Mouse (Mus musculus): Measurements from ENCODE around the gene Ogt. TPM values are rescaled to one million over a fixed set of nuclear protein-coding genes. Genes with fewer than 3 reads are reported as not detected.

The Ogt gene
- 114 and 173 TPM in 2 replicates for total RNA-seq (2017)

GRCm38 (mm10) chrX:101639741-101640166 lies at the start of gene Ogt:
Ogt (plus strand) TSS chrX:101640060.
- ATAC-seq (replicated peaks in 1 of 2; ENCODE audit: insufficient read depth in 1 of 2, low FRiP score in 2 of 2, low TSS enrichment in 1 of 2, low read depth in 1 of 2, poor library complexity in 2 of 2, severe bottlenecking in 2 of 2): peak; percentile 96 to 100

GRCm38 (mm10) chrX:101616183-101616582 lies 23.7 kb upstream of the Ogt start:
- ATAC-seq (replicated peaks in 1 of 2; ENCODE audit: insufficient read depth in 1 of 2, low FRiP score in 2 of 2, low TSS enrichment in 1 of 2, low read depth in 1 of 2, poor library complexity in 2 of 2, severe bottlenecking in 2 of 2): no peak

- no peak for ATAC-seq (replicated peaks in 1 of 2; ENCODE audit: insufficient read depth in 1 of 2, low FRiP score in 2 of 2, low TSS enrichment in 1 of 2, low read depth in 1 of 2, poor library complexity in 2 of 2, severe bottlenecking in 2 of 2)
Measured at GRCm38 (mm10) chrX:101617889-101618288, 22.0 kb upstream of the Ogt start.

- ATAC-seq (replicated peaks in 1 of 2; ENCODE audit: insufficient read depth in 1 of 2, low FRiP score in 2 of 2, low TSS enrichment in 1 of 2, low read depth in 1 of 2, poor library complexity in 2 of 2, severe bottlenecking in 2 of 2): no peak
Measured at GRCm38 (mm10) chrX:101620317-101620716, 19.5 kb upstream of the Ogt start.

- no peak for ATAC-seq (replicated peaks in 1 of 2; ENCODE audit: insufficient read depth in 1 of 2, low FRiP score in 2 of 2, low TSS enrichment in 1 of 2, low read depth in 1 of 2, poor library complexity in 2 of 2, severe bottlenecking in 2 of 2)
Measured at GRCm38 (mm10) chrX:101622539-101622938, 17.3 kb upstream of the Ogt start.

- ATAC-seq (replicated peaks in 1 of 2; ENCODE audit: insufficient read depth in 1 of 2, low FRiP score in 2 of 2, low TSS enrichment in 1 of 2, low read depth in 1 of 2, poor library complexity in 2 of 2, severe bottlenecking in 2 of 2): no peak
Measured at GRCm38 (mm10) chrX:101636821-101637525, 2.9 kb upstream of the Ogt start.

- no peak for ATAC-seq (replicated peaks in 1 of 2; ENCODE audit: insufficient read depth in 1 of 2, low FRiP score in 2 of 2, low TSS enrichment in 1 of 2, low read depth in 1 of 2, poor library complexity in 2 of 2, severe bottlenecking in 2 of 2)
Measured at GRCm38 (mm10) chrX:101638856-101639255, 1.0 kb upstream of the Ogt start.

- no peak for ATAC-seq (replicated peaks in 1 of 2; ENCODE audit: insufficient read depth in 1 of 2, low FRiP score in 2 of 2, low TSS enrichment in 1 of 2, low read depth in 1 of 2, poor library complexity in 2 of 2, severe bottlenecking in 2 of 2)
Measured at GRCm38 (mm10) chrX:101639306-101639705, 554 bp upstream of the Ogt start.

- ATAC-seq (replicated peaks in 1 of 2; ENCODE audit: insufficient read depth in 1 of 2, low FRiP score in 2 of 2, low TSS enrichment in 1 of 2, low read depth in 1 of 2, poor library complexity in 2 of 2, severe bottlenecking in 2 of 2): peak in 1 of 2 experiments; percentile 34; a peak in 1 of 4 replicates
Measured at GRCm38 (mm10) chrX:101640194-101641160, 617 bp downstream of the Ogt start.

GRCm38 (mm10) chrX:101641161-101641530 lies 1.3 kb downstream of the Ogt start:
- no peak for ATAC-seq (replicated peaks in 1 of 2; ENCODE audit: insufficient read depth in 1 of 2, low FRiP score in 2 of 2, low TSS enrichment in 1 of 2, low read depth in 1 of 2, poor library complexity in 2 of 2, severe bottlenecking in 2 of 2)

- ATAC-seq (replicated peaks in 1 of 2; ENCODE audit: insufficient read depth in 1 of 2, low FRiP score in 2 of 2, low TSS enrichment in 1 of 2, low read depth in 1 of 2, poor library complexity in 2 of 2, severe bottlenecking in 2 of 2): no peak
Measured at GRCm38 (mm10) chrX:101642091-101642490, 2.2 kb downstream of the Ogt start.

GRCm38 (mm10) chrX:101645286-101645685 lies 5.4 kb downstream of the Ogt start:
- ATAC-seq (replicated peaks in 1 of 2; ENCODE audit: insufficient read depth in 1 of 2, low FRiP score in 2 of 2, low TSS enrichment in 1 of 2, low read depth in 1 of 2, poor library complexity in 2 of 2, severe bottlenecking in 2 of 2): no peak

GRCm38 (mm10) chrX:101646621-101647020 lies 6.8 kb downstream of the Ogt start:
- no peak for ATAC-seq (replicated peaks in 1 of 2; ENCODE audit: insufficient read depth in 1 of 2, low FRiP score in 2 of 2, low TSS enrichment in 1 of 2, low read depth in 1 of 2, poor library complexity in 2 of 2, severe bottlenecking in 2 of 2)

GRCm38 (mm10) chrX:101695686-101696085 lies 55.8 kb downstream of the Ogt start:
- ATAC-seq (replicated peaks in 1 of 2; ENCODE audit: insufficient read depth in 1 of 2, low FRiP score in 2 of 2, low TSS enrichment in 1 of 2, low read depth in 1 of 2, poor library complexity in 2 of 2, severe bottlenecking in 2 of 2): no peak

GRCm38 (mm10) chrX:101697537-101697936 lies 57.7 kb downstream of the Ogt start:
- ATAC-seq (replicated peaks in 1 of 2; ENCODE audit: insufficient read depth in 1 of 2, low FRiP score in 2 of 2, low TSS enrichment in 1 of 2, low read depth in 1 of 2, poor library complexity in 2 of 2, severe bottlenecking in 2 of 2): no peak

GRCm38 (mm10) chrX:101698232-101698631 lies 58.4 kb downstream of the Ogt start:
- ATAC-seq (replicated peaks in 1 of 2; ENCODE audit: insufficient read depth in 1 of 2, low FRiP score in 2 of 2, low TSS enrichment in 1 of 2, low read depth in 1 of 2, poor library complexity in 2 of 2, severe bottlenecking in 2 of 2): no peak

GRCm38 (mm10) chrX:101705111-101705510 lies 65.3 kb downstream of the Ogt start:
- ATAC-seq (replicated peaks in 1 of 2; ENCODE audit: insufficient read depth in 1 of 2, low FRiP score in 2 of 2, low TSS enrichment in 1 of 2, low read depth in 1 of 2, poor library complexity in 2 of 2, severe bottlenecking in 2 of 2): no peak

- ATAC-seq (replicated peaks in 1 of 2; ENCODE audit: insufficient read depth in 1 of 2, low FRiP score in 2 of 2, low TSS enrichment in 1 of 2, low read depth in 1 of 2, poor library complexity in 2 of 2, severe bottlenecking in 2 of 2): no peak
Measured at GRCm38 (mm10) chrX:101720401-101720800, 80.5 kb downstream of the Ogt start.

All from hematopoietic stem cell, adult 5-6 weeks (primary cell).